Mouse (Mus musculus): ENCODE measurements around the gene Kmt2b. TPM values are rescaled to one million over a fixed set of nuclear protein-coding genes. Genes with fewer than 3 reads are reported as not detected.

Gene Kmt2b
- polyA plus RNA-seq, 1 experiment from 2014 or later: 4.2 TPM

GRCm38 (mm10) chr7:30532931-30533330 lies 55.6 kb downstream of the Kmt2b start:
- Histone ChIP-seq H3K4me1 (replicated peaks) (peaks cover 34% of the 10 kb centered on the region), H3K4me3 (no peak overlapping the region; the same call in 1 of the 2 replicates), H3K9me3 (replicated peaks) (no peaks in the 10 kb centered on the region), H3K27me3 (0 out of 2 replicates have a peak, but pooled peaks cover 5% of the 10 kb centered on the region), H3K36me3 (peaks cover 41% of the 10 kb centered on the region), H3K27ac (no peak overlapping the region), H3K9ac (peak overlapping the region; percentile 19; the same call in 1 of the 2 replicates), H3K4me2 (peak overlapping the region; percentile 89)
- 0 out of 2 replicates have a peak, but pooled peaks have one; percentile 15 for ATAC-seq (replicated peaks; ENCODE audit: insufficient number of reproducible peaks, insufficient read depth, low FRiP score, low read depth)
- 34% methylated on average over 8 of the region's 8 CpGs for WGBS

GRCm38 (mm10) chr7:30531291-30531815 lies 57.2 kb downstream of the Kmt2b start:
- Histone ChIP-seq H3K4me3 (no peak overlapping the region), H3K9me3 (replicated peaks) (no peaks in the 10 kb centered on the region), H3K4me2 (no peak overlapping the region), H3K27me3 (0 out of 2 replicates have a peak, but pooled peaks cover 5% of the 10 kb centered on the region), H3K4me1 (replicated peaks) (peaks cover 36% of the 10 kb centered on the region), H3K9ac (no peak overlapping the region), H3K27ac (no peak overlapping the region), H3K36me3 (peaks cover 51% of the 10 kb centered on the region)
- 71% methylated on average over 9 of the region's 9 CpGs for WGBS
- no peak for ATAC-seq (replicated peaks; ENCODE audit: insufficient number of reproducible peaks, insufficient read depth, low FRiP score, low read depth)

DNA sequence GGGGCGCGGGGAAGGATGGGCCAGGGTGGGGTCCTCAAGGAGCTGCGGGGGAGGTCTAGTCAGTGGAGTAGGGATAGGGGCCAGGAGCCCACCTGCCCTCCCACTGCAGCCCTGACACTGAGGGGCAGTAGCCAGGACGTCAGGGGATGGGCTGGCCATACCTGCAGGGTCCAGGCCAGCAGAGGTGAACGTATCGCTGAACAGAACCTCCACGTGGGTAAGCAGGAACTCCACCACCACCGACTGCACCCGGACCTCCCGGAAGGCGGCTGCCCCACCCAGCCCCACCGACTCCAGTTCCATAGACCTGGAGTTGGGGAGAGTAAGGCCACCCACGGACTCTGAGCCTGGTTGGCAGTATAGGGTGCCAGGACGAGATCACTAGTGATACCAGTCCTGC lies 61.5 kb downstream of the Kmt2b start:
- Histone ChIP-seq H3K27ac (no peak overlapping the region), H3K9ac (no peak overlapping the region), H3K4me3 (no peak overlapping the region), H3K27me3 (no peaks in the 10 kb centered on the region), H3K36me3 (peaks cover 60% of the 10 kb centered on the region), H3K4me2 (no peak overlapping the region), H3K9me3 (replicated peaks) (no peaks in the 10 kb centered on the region), H3K4me1 (replicated peaks) (peaks cover 8% of the 10 kb centered on the region)
- 82% methylated on average over 14 of the region's 14 CpGs for WGBS
- ATAC-seq (replicated peaks; ENCODE audit: insufficient number of reproducible peaks, insufficient read depth, low FRiP score, low read depth): no peak

DNA sequence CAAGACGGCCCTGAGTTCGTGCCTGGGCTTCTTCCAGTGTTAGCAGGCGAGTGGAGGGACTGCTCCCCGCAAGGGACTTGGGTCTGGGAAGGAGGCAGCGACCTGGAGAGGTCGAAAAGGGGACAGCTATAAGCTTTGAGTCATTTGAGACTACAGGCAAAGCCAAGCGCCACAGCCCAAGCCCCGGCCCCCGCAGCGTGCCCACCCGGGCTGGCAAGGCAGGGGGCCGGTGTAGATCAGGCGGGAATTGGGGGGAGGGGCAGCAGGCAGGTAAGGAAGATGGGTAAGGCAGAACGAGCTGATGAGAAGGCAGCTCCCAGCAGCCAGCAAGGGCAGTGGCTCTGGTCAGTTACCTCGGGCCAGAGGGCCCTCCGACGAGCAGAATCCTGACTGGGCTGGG lies 62.1 kb downstream of the Kmt2b start:
- no peak overlapping the region; the same call in 1 of the 2 replicates for H3K4me2 ChIP-seq
- H3K27me3 ChIP-seq: no peaks in the 10 kb centered on the region
- H3K27ac ChIP-seq: no peak overlapping the region
- no peak for ATAC-seq (replicated peaks; ENCODE audit: insufficient number of reproducible peaks, insufficient read depth, low FRiP score, low read depth)
- peaks cover 55% of the 10 kb centered on the region for H3K36me3 ChIP-seq
- H3K9ac ChIP-seq: no peak overlapping the region
- H3K4me3 ChIP-seq: no peak overlapping the region
- H3K4me1 ChIP-seq (replicated peaks): peaks cover 2% of the 10 kb centered on the region; the same call in 1 of the 2 replicates
- WGBS: 36% methylated on average over 17 of the region's 17 CpGs
- no peaks in the 10 kb centered on the region for H3K9me3 ChIP-seq (replicated peaks)

DNA sequence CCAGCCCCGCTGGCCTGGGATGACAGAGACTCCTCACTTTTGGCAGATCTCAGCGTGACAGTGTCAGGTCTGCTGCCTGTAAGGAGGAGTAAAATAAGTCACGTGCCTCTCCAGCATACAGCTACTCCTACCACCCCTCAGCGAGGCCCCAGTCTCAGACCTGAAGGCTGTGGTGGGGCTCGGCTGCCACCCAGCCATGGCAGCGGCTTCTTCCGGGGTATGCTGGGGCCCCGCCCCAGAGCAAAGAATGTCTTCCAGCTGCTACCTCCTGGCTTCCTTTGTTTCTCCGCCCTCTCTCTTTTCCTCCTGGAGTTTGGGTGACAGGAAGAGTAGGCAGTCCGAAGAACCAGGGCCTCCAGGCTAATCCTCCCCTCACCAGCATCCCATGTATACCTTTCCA lies 62.6 kb downstream of the Kmt2b start:
- peaks cover 2% of the 10 kb centered on the region; the same call in 1 of the 2 replicates for H3K4me1 ChIP-seq (replicated peaks)
- H3K9ac ChIP-seq: no peak overlapping the region
- no peak overlapping the region for H3K27ac ChIP-seq
- H3K4me2 ChIP-seq: no peak overlapping the region; the same call in 1 of the 2 replicates
- no peak overlapping the region for H3K4me3 ChIP-seq
- peaks cover 51% of the 10 kb centered on the region for H3K36me3 ChIP-seq
- no peak for ATAC-seq (replicated peaks; ENCODE audit: insufficient number of reproducible peaks, insufficient read depth, low FRiP score, low read depth)
- WGBS: 44% methylated on average over 10 of the region's 10 CpGs
- no peaks in the 10 kb centered on the region for H3K9me3 ChIP-seq (replicated peaks)
- H3K27me3 ChIP-seq: no peaks in the 10 kb centered on the region

DNA sequence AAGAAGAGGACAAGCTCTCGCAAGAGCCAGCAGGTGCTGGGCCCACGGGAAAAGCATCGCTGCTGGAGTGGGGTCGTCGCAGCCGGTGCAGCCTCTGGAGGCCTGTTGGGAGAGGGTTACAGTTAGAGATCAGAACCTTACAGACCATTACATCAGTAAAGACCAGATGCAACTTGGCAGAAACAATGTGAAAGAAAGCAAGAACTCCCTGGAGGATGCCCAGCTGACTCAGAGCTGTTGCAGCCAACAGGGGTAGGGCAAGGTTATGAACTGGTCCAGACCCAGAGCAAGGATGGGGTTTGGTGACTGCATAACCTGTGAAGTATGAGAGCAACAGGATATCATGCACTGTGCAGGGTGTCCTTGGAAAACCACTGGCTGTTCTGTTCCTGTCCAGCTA lies 64.0 kb downstream of the Kmt2b start:
- Histone ChIP-seq H3K4me1 (replicated peaks) (peaks cover 2% of the 10 kb centered on the region; the same call in 1 of the 2 replicates), H3K27ac (no peak overlapping the region), H3K9ac (no peak overlapping the region), H3K36me3 (peaks cover 38% of the 10 kb centered on the region), H3K4me2 (no peak overlapping the region), H3K27me3 (no peaks in the 10 kb centered on the region), H3K9me3 (replicated peaks) (no peaks in the 10 kb centered on the region), H3K4me3 (no peak overlapping the region)
- no peak for ATAC-seq (replicated peaks; ENCODE audit: insufficient number of reproducible peaks, insufficient read depth, low FRiP score, low read depth)
- WGBS: 78% methylated on average over 6 of the region's 6 CpGs

- Histone ChIP-seq H3K27ac (no peak overlapping the region), H3K9me3 (replicated peaks) (no peaks in the 10 kb centered on the region), H3K4me3 (no peak overlapping the region), H3K9ac (no peak overlapping the region), H3K4me1 (replicated peaks) (peaks cover 2% of the 10 kb centered on the region; the same call in 1 of the 2 replicates), H3K36me3 (peaks cover 22% of the 10 kb centered on the region), H3K4me2 (no peak overlapping the region), H3K27me3 (no peaks in the 10 kb centered on the region)
- ATAC-seq (replicated peaks; ENCODE audit: insufficient number of reproducible peaks, insufficient read depth, low FRiP score, low read depth): no peak
- WGBS: 85% methylated on average over 10 of the region's 10 CpGs
Measured at GRCm38 (mm10) chr7:30522871-30523270, 65.7 kb downstream of the Kmt2b start.

DNA sequence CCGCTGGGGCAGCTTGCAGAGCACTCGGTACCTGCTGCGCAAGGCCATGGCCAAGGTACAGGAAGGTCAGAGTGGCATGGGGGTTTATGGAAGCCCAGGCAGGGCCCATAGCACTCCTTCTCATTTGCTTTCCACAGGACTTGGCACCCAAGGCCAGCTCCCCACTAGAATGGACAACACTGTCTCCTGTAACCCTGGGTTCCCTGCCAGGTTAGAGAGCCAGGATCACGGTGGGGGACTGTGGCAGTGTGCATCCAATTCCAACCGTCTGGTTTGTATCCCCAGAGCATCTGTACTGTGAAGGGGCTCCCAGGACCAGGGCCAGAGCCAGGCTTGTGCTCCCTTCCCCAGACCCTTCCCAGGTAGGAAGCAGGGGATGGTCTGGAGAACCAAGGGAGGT lies 67.7 kb downstream of the Kmt2b start:
- Histone ChIP-seq H3K9me3 (replicated peaks) (no peaks in the 10 kb centered on the region), H3K36me3 (peaks cover 12% of the 10 kb centered on the region; the same call in 1 of the 2 replicates), H3K4me1 (replicated peaks) (no peaks in the 10 kb centered on the region), H3K9ac (no peak overlapping the region), H3K27ac (no peak overlapping the region), H3K4me3 (no peak overlapping the region), H3K27me3 (no peaks in the 10 kb centered on the region), H3K4me2 (no peak overlapping the region)
- no peak for ATAC-seq (replicated peaks; ENCODE audit: insufficient number of reproducible peaks, insufficient read depth, low FRiP score, low read depth)
- 75% methylated on average over 5 of the region's 5 CpGs for WGBS

GRCm38 (mm10) chr7:30520396-30520795 lies 68.1 kb downstream of the Kmt2b start:
- 77% methylated on average over 4 of the region's 4 CpGs for WGBS
- no peaks in the 10 kb centered on the region for H3K9me3 ChIP-seq (replicated peaks)
- peaks cover 12% of the 10 kb centered on the region; the same call in 1 of the 2 replicates for H3K36me3 ChIP-seq
- no peak overlapping the region for H3K9ac ChIP-seq
- H3K27me3 ChIP-seq: peaks cover 4% of the 10 kb centered on the region; the same call in 1 of the 2 replicates
- no peak for ATAC-seq (replicated peaks; ENCODE audit: insufficient number of reproducible peaks, insufficient read depth, low FRiP score, low read depth)
- H3K27ac ChIP-seq: no peak overlapping the region
- H3K4me2 ChIP-seq: no peak overlapping the region
- no peaks in the 10 kb centered on the region for H3K4me1 ChIP-seq (replicated peaks)
- H3K4me3 ChIP-seq: no peak overlapping the region

Small RNA genes lying within 50 kb of the gene (microRNA-seq; reads per million reads assigned to microRNA genes)
- gene Gm38670 (3.4 reads per million, percentile 12 among the genes with 10 or more reads in this experiment), gene Mir3569 (not detected)

Other genes starting within 250 kb of the Kmt2b start
- gene Lrfn3, start 226.0 kb downstream of the Kmt2b start, polyA plus RNA-seq (2015; fragmentation: Nextera tagmentation; extraction: Ambion mirVana): 1.4 and 2.1 TPM in 2 replicates
- gene Tyrobp, start 175.0 kb downstream of the Kmt2b start, polyA plus RNA-seq (2015; fragmentation: Nextera tagmentation; extraction: Ambion mirVana): 27.1 and 46.0 TPM in 2 replicates
- gene Hcst, start 168.9 kb downstream of the Kmt2b start, polyA plus RNA-seq (2015; fragmentation: Nextera tagmentation; extraction: Ambion mirVana): 0.98 and 2.7 TPM in 2 replicates
- gene Nfkbid, start 167.0 kb downstream of the Kmt2b start, polyA plus RNA-seq (2015; fragmentation: Nextera tagmentation; extraction: Ambion mirVana): 0.76 and 1.5 TPM in 2 replicates
- 14.7 and 21.7 TPM in 2 replicates for gene Aplp1, start 143.2 kb downstream of the Kmt2b start, polyA plus RNA-seq (2015; fragmentation: Nextera tagmentation; extraction: Ambion mirVana)
- gene Kirrel2, start 131.0 kb downstream of the Kmt2b start, polyA plus RNA-seq (2015; fragmentation: Nextera tagmentation; extraction: Ambion mirVana): 0.16 TPM in 2 replicates
- gene Nphs1, start 130.4 kb downstream of the Kmt2b start, polyA plus RNA-seq (2015; fragmentation: Nextera tagmentation; extraction: Ambion mirVana): 0.09 and 0.14 TPM in 2 replicates
- gene Prodh2, start 95.1 kb downstream of the Kmt2b start, polyA plus RNA-seq (2015; fragmentation: Nextera tagmentation; extraction: Ambion mirVana): 0.15 and 0.74 TPM in 2 replicates
- 6.2 and 8.1 TPM in 2 replicates for gene Arhgap33, start 53.7 kb downstream of the Kmt2b start, polyA plus RNA-seq (2015; fragmentation: Nextera tagmentation; extraction: Ambion mirVana)
- gene Hspb6, start 36.5 kb downstream of the Kmt2b start, polyA plus RNA-seq (2015; fragmentation: Nextera tagmentation; extraction: Ambion mirVana): 155 and 176 TPM in 2 replicates
- 8.0 and 9.4 TPM in 2 replicates for gene Proser3, start 36.4 kb downstream of the Kmt2b start, polyA plus RNA-seq (2015; fragmentation: Nextera tagmentation; extraction: Ambion mirVana)
- gene Lin37, start 28.9 kb downstream of the Kmt2b start, polyA plus RNA-seq (2015; fragmentation: Nextera tagmentation; extraction: Ambion mirVana): 32.7 and 33.1 TPM in 2 replicates
- gene U2af1l4, start 25.4 kb downstream of the Kmt2b start, polyA plus RNA-seq (2015; fragmentation: Nextera tagmentation; extraction: Ambion mirVana): 90.0 and 97.8 TPM in 2 replicates
- 8.4 and 10.8 TPM in 2 replicates for gene Gm49396, start 25.4 kb downstream of the Kmt2b start, polyA plus RNA-seq (2015; fragmentation: Nextera tagmentation; extraction: Ambion mirVana)
- 104 and 106 TPM in 2 replicates for gene Psenen, start 25.1 kb downstream of the Kmt2b start, polyA plus RNA-seq (2015; fragmentation: Nextera tagmentation; extraction: Ambion mirVana)
- 3.7 and 4.0 TPM in 2 replicates for gene Igflr1, start 23.3 kb downstream of the Kmt2b start, polyA plus RNA-seq (2015; fragmentation: Nextera tagmentation; extraction: Ambion mirVana)
- gene Zbtb32, start 10.2 kb upstream of the Kmt2b start, polyA plus RNA-seq (2015; fragmentation: Nextera tagmentation; extraction: Ambion mirVana): 0.14 and 0.23 TPM in 2 replicates
- gene Upk1a, start 24.1 kb upstream of the Kmt2b start, polyA plus RNA-seq (2015; fragmentation: Nextera tagmentation; extraction: Ambion mirVana): 0.43 and 1.4 TPM in 2 replicates
- 1,740 and 2,396 TPM in 2 replicates for gene Cox6b1, start 37.4 kb upstream of the Kmt2b start, polyA plus RNA-seq (2015; fragmentation: Nextera tagmentation; extraction: Ambion mirVana)
- gene Etv2, start 47.1 kb upstream of the Kmt2b start, polyA plus RNA-seq (2015; fragmentation: Nextera tagmentation; extraction: Ambion mirVana): not detected in 2 replicates
- 73.7 and 92.8 TPM in 2 replicates for gene Rbm42, start 61.6 kb upstream of the Kmt2b start, polyA plus RNA-seq (2015; fragmentation: Nextera tagmentation; extraction: Ambion mirVana)
- 23.4 and 33.8 TPM in 2 replicates for gene Haus5, start 76.3 kb upstream of the Kmt2b start, polyA plus RNA-seq (2015; fragmentation: Nextera tagmentation; extraction: Ambion mirVana)
- not detected in 2 replicates for gene Pmis2, start 82.9 kb upstream of the Kmt2b start, polyA plus RNA-seq (2015; fragmentation: Nextera tagmentation; extraction: Ambion mirVana)
- gene 2200002J24Rik, start 110.2 kb upstream of the Kmt2b start, polyA plus RNA-seq (2015; fragmentation: Nextera tagmentation; extraction: Ambion mirVana): 1.0 and 1.4 TPM in 2 replicates
- gene Atp4a, start 123.5 kb upstream of the Kmt2b start, polyA plus RNA-seq (2015; fragmentation: Nextera tagmentation; extraction: Ambion mirVana): 0.37 and 0.62 TPM in 2 replicates
- 167 and 172 TPM in 2 replicates for gene Tmem147, start 140.8 kb upstream of the Kmt2b start, polyA plus RNA-seq (2015; fragmentation: Nextera tagmentation; extraction: Ambion mirVana)
- 0.13 TPM in 1 of 2 replicates, not detected in the other for gene Gapdhs, start 155.0 kb upstream of the Kmt2b start, polyA plus RNA-seq (2015; fragmentation: Nextera tagmentation; extraction: Ambion mirVana)
- 1.2 and 1.5 TPM in 2 replicates for gene Sbsn, start 162.7 kb upstream of the Kmt2b start, polyA plus RNA-seq (2015; fragmentation: Nextera tagmentation; extraction: Ambion mirVana)
- 2.8 and 3.6 TPM in 2 replicates for gene Dmkn, start 175.0 kb upstream of the Kmt2b start, polyA plus RNA-seq (2015; fragmentation: Nextera tagmentation; extraction: Ambion mirVana)
- 3.8 and 6.4 TPM in 2 replicates for gene Krtdap, start 199.2 kb upstream of the Kmt2b start, polyA plus RNA-seq (2015; fragmentation: Nextera tagmentation; extraction: Ambion mirVana)
- 0.20 and 0.44 TPM in 2 replicates for gene Ffar2, start 235.0 kb upstream of the Kmt2b start, polyA plus RNA-seq (2015; fragmentation: Nextera tagmentation; extraction: Ambion mirVana)

Measured in heart, embryonic 15.5 days (tissue).